Mouse (Mus musculus): Measurements from ENCODE around the gene Isg20l2.
"Not testable (repeated sequence)": the region's sequence is repeated elsewhere in the genome, so short reads cannot be mapped to it uniquely, and the experiment has no call there.

The Isg20l2 gene

DNA sequence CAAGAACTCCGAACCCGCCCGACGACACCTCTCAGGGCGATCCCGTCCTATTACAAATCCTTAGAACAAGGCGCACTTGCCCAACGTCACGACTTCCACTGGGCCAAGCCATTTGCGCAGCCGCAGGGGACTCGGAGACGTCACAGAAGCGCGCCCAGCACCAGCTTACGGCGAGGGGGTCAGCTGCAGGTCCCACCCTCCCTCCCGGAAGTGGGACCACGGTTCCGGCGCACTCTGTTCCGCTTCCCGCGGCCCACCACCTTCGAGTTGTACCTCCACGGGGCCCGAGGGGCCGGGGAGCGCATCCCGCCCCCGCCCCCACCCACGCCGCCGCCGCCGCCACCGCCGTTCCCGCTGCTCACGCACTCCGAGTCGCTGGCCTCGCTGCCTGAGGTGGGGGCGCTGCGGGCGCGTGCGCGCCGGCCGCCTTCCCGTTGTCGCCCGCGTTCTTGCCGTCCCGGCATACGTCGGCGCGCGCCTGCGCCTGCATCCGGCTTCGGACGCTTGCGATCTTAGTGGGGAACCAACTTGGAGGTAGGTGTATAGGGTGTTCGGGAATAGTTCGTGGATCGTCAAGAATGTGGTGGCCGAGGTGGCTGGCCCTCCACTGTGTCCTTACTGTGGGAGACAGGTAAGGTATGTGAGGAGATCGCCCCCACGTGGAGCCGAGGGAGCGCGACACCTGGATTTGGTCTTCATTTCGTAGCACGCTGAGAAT, at the start of gene Isg20l2, which contains the start of gene Rrnad1:
Gene Isg20l2, plus strand, starts transcription at position 237 of the 718 bp plus-strand sequence.
Gene Rrnad1, minus strand, starts transcription at position 640 of the 718 bp plus-strand sequence.
- peak; percentile 95 for DNase-seq (ENCODE audit: low spot score in 2 of 2)

DNA sequence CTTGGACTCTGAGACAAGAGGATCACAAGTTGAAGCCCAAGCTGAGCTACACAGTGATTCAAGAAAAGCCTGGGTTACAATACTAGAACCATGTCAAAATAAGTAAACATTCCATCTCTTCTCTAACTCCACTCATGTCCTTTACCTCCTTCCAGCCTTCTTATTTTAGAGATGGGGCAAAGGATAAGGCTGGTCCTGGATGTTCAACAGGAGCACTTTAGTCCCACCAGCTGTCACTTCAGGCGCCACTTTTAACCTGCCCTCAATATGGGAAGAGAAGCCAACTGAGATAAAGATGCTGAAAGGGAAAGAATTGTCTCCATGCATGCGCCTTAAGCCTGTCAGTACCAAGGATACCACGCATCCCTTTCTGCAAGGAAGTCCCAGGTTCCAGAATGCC, 45.8 kb upstream of the Isg20l2 start:
- DNase-seq (ENCODE audit: low spot score in 2 of 2) = no peak

DNA sequence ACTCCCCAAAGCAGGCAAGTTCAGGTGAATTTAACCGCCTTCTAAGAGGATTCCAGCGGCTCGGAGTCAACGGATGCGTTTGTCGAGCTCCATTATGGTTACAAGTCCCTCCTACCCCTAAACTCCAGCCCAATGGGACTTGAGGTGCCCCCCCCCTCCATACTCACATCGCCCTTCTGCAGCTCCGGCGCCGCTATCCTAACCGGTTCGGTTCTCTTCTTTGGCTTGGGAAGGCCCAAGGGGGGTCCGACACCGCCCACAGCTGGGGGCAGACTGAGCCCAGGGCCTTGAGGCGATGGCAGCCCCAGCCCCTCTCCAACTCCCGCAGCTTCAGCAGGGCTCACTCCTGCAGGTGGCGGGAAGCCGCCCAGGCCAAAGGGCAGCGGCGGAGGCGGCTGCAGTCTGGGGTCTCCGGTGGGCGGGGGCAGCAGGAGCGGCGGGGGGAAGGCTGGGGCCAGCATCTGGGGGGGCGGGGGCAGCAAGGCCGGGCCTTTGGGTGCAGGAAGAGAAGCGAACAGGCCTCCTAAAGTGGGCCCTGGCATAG, 45.3 kb upstream of the Isg20l2 start:
- peak; percentile 30 to 37 for DNase-seq (ENCODE audit: low spot score in 2 of 2)

DNA sequence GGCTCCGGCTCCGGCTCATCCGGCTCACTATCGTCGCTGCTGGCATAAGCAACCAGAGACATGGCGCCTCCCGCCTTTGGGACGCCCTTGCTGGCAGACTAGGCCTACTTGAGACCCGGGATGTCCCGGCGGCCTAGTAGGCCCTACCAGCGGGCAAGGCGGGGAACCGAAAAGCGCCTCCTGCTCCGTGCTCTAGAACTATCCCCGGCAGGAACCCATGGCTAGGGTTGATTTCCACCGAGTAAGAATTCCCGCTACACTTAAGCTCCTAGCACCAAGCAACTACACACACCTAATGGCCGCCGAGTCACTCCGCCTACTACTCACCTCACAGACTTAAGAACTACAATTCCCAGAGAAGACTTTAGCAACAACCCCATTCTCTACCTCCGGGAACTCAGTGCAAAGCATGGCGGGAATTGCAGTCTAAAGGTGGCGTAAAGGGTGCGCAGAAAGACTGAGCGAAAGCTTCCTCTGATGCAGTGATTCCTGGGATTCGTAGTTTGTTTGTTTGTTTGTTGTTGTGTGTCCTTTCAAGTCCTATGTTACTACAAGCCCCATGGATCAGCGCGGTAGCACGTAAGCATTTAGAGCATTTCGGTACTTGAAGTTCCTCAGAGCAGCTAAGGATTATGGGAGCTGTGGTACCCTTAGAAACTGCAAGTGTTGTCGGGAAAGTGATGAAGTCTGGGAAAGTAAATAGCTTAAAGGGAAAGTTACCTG, 44.7 kb upstream of the Isg20l2 start, which contains the start of gene Prcc:
Gene Prcc, minus strand, starts transcription at position 328 of the 723 bp plus-strand sequence.
- DNase-seq (ENCODE audit: low spot score in 2 of 2) = peak; percentile 85 to 97

DNA sequence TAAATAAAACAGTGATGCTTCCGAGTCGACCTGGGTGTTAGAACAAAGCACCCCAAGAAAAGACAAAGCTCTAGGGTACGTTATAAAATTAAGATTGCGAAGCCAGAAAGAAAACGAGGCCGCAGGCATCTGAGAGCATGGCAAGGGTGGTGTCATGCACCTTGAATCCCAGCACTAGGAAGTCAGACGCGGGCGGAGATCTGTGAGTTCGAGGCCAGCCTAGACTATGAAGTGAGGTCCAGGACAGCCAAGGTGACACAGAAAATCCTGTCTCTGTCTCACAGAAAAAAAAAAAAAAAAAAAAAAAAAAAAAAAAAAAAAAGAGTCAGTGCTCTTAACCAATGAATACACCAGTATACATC, 44.1 kb upstream of the Isg20l2 start:
- DNase-seq (ENCODE audit: low spot score in 2 of 2) = peak; percentile 51 to 59

DNA sequence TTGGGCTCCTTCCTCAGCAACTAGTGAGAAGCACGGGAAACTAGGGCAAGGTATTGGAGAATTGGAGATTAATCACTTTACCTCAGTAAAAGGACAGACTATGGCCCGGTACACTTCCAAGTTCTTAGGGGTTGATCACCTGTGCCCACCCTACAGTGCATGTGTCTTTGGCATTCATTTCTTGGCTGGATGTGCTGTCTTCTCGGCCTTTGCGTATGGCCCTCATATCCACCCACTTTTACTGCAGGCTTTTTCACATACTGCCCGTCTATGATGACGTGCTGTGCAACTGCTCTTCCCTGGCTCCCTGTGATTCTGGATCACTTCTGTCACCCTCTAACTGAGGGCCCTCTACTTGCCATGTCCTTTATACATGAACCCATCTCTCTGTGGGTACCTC, 43.7 kb upstream of the Isg20l2 start:
- DNase-seq (ENCODE audit: low spot score in 2 of 2) = no peak

DNA sequence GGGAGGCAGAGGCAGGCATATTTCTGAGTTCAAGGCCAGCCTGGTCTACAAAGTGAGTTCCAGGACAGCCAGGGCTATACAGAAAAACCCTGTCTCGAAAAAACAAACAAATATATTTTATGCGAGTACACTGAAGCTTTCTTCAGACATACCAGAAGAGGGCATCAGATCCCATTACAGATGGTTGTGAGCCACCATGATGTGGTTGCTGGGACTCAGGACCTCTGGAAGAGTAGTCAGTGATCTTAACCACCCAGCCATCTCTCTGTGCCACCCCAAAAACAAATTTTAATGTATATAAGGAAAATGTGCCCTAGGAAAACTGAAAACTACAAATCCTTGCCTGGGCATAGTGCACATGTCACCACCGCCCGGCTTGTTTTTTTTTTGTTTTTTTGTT, 42.7 kb upstream of the Isg20l2 start:
- not testable (repeated sequence) for DNase-seq (ENCODE audit: low spot score in 2 of 2)

DNA sequence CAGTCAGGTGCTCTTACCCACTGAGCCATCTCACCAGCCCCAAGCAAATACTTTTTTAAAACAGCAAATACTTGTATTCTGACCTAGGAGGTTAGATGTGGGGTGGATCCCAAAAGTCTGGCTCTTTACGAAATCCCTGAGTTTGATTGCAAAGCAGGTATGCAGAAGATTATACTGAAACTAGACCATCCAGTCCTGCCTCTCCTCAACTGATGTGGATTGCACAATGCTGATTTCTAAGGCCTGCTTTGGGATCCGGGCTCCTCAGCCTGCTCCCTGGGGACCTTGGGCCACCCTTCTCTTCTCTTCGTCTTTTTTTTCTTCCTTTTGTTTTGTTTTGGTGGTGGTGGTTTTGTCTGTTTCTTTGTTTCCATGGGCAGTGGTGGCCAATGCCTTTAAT, 38.6 kb upstream of the Isg20l2 start:
- no peak for DNase-seq (ENCODE audit: low spot score in 2 of 2)

DNA sequence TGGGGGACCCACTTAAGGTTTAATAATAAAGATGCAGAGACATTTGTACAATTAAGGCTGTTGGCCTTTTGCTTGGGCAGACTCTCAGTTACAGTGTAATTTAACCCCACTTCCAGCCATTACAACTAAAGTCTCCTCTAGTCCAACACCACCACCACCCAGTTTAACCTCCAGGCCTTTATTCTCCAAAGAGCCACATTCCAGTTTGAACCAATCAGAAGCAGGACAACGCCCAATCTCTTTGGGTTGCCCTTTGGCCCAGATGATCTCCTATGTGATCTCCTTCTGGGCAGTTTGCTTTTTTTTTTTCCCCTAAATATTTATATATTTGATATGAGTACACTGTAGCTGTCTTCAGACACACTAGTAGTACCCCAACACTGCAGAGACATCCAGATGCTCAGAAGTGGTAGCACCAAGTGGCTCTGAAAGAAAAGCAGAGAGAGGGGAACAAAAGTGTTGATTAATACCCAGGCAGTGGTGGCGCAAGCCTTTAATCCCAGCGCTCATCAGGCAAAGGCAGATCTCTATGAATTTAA, 36.7 kb upstream of the Isg20l2 start:
- DNase-seq (ENCODE audit: low spot score in 2 of 2) = no peak

DNA sequence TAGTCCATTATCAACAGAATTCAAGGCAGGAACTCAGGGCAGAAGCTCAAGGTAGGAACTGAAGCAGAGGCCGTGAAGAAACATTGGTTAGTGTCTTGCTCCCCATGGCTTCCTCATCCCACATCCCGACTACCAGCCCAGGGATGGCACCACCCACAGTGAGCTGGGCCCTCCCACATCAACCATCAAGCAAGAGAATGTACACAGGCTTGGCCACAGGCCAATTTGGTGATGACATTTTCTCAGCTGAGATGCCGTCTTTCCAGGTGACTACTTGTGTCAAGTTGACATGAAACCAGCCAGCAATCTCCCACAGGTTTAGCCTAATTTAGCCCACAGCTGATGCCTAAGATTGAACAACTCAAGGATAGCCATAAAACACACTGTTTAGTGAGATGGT, 30.8 kb upstream of the Isg20l2 start:
- no peak for DNase-seq (ENCODE audit: low spot score in 2 of 2)

DNA sequence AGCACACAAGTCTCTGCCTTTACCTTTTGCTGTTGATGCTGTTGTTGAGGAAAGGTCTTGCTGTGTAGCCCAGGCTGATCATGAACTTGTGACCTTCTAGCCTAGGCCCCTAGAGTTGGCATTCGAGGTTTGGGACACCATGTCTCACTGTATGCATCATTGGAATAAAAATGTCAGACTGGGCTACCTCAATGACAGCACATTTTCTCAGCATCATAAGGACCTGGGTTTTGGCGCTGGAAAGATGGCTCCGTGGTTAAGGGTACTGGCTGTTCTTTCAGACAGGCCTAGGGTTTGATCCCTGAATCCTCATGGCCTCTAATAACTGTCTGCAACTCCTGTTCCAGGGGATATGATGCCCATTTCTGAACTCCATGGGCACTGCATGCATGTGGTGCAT, 30.3 kb upstream of the Isg20l2 start:
- DNase-seq (ENCODE audit: low spot score in 2 of 2) = no peak

DNA sequence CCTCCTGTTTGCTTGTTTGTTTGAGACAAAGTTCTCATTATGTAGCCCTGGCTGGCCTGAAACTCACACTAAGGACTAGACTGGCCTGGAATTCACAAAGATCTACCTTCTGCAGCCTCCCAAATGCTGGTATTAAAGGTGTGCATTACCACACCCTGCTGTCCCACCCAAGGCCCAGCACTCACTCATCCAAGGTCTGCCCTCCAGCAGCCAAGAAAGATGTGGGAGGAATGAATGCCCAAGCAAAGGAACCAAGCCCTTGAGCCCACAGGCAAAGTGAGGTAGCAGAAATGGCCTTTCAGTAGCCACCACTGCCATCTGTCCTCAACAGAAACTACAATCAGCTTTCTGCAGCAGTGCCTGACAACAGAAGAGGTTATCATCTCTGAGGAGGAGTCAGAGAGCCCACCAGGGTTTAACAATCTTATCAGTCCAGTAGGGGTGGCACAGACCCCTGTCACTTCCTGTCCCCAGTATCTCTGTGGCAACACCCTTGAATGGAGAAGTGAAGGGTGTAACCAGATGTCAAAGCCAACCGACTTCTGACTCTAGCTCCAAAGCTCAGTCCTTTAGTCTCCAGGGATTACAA, 29.0 kb upstream of the Isg20l2 start:
- DNase-seq (ENCODE audit: low spot score in 2 of 2) = no peak

DNA sequence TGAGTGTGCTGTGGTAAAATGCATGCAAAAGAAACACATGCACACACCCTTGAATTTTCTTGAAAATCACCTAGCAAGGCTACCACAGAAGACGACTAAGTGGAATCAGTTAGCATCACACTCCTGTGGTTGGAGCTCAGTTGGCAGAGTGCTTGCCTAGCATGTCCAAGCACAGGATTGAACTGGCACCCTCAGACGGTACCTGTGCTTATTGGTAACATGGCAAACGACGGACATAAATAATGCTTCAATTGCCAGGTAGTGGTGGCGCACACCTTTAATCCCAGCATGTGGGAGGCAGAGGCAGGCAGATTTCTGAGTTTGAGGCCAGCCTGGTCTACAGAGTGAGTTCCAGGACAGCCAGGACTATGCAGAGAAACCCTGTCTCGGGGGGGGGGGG, 28.2 kb upstream of the Isg20l2 start:
- DNase-seq (ENCODE audit: low spot score in 2 of 2) = not testable (repeated sequence)

DNA sequence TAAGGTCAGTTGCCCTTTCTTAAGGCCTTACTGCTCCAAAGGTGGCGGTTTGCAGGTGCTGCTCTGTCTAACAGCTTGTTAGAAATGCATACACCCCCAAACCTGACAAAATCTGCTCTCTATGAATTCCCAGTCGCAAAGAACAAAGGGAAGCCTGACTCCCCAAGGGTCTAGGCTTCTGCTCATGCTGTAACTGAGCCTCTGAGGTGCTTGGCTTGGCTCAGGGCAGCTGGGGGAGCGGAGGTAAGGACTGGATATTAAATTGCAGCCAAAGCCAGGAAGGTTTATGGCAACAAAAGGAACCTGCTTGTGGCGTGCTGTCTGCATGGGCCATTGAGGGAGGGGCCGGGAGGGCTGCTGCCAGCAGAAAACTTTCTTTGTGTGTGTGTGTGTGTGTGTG, 26.3 kb upstream of the Isg20l2 start:
- no peak for DNase-seq (ENCODE audit: low spot score in 2 of 2)

DNA sequence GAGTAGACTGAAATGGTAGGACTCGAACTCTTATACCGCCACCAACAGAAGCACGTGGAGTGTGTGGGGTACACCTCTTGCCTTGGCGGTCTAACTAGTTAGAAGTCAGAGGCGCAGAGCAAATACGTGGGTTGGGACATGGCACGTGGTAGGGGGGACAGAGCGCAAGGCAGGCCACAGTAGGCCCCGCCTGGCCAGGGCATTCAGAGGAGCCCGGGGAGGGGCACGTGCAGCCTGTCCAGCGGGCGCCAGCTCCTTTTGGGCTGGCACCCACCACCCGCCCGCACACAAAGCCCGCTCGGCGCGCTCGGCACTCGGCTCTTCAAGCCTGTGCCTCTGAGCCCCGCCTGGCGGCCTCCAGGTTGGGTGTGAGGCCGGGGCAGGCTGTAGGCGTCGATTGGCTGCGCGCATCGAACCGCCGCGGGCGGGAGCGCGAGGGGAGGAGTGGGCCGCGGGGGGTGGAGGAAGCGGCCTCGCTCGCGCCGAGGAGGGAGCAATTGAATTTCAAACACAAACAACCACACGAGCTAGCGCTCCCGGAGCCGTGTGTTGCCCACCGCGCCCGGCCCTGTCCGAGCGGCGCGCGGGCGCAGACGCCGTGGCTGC, 24.1 kb upstream of the Isg20l2 start, which contains the start of gene Hdgf:
Gene Hdgf, plus strand, starts transcription at position 442 of the 606 bp plus-strand sequence.
- DNase-seq (ENCODE audit: low spot score in 2 of 2) = peak; percentile 88 to 89

DNA sequence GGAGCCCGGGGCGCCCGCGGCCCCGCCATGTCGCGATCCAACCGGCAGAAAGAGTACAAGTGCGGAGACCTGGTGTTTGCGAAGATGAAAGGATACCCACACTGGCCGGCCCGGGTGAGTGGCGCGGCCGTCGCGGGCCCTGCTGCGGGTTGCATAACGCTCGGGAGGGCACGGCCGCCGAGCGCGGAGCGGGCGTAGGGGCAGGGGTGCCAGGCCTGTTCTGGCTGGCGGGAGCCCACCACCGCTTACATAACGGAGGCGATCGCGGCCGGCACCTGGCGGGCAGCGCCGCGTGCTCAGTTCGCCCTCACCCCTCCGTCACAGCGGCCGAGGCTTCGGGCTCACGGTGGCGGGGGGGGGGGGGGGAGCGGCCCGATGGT, 23.5 kb upstream of the Isg20l2 start:
- DNase-seq (ENCODE audit: low spot score in 2 of 2) = peak in 1 of 2 experiments; percentile 53

DNA sequence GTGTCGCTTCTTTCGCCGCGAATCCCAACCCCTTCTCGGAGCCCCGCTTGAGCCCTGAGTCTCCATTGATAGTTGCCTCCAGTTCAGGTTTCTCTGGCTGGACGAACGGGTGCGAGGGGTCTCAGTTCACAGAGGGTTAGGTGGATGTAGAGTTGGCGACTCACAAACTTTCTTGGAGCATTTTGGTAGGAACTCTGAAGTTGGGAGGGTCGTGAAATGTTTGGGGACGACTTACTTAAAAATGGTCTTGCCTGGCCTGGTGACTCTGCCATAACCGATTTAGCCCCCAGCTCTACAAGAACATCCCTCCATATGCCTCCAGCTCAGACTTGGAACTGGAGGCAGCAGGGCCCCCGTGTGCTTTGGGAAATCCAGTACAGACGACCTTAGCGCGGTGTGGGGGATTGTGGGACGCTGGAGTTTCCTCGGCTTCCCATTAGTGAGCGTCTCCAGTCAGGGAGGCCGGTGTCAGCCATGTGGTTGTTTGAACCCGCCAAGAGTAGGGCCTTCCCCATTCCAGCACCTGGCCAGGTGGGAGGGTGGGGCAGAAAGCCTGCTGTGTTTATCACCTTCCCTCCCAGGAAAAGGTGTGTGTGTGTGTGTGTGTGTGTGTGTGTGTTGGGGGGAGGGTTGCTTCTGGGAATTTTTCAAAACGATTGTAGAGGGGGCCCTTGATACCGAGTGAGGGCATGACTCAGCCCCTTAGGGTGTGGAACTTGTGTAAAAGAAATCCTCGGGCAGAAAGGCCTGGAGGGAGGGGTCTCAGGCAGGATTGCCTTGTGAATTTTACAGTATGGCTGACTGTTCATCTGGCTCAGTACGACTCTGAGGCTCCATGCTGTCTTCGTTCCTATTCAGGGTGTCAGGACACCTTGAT, 22.9 kb upstream of the Isg20l2 start:
- no peak for DNase-seq (ENCODE audit: low spot score in 2 of 2)

DNA sequence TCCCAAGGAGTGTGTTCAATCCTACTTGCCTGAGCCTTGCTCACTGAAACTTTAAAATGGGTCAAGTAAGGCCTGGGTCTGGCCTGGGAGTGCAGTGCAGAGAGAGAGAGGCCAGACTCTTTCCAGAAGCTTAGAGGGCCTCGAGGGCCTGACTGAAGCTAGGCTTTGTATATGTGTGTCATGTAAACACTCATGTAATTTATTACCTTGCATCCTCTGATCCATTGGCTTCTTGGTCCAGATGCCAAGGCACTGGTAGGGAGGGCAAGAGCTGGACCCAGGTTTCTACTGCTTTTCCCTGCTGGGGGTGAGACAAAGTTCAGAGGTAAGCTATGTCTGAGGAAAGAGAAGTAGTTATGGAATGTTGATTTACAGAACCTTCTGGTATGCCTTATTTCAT, 22.2 kb upstream of the Isg20l2 start:
- no peak for DNase-seq (ENCODE audit: low spot score in 2 of 2)

DNA sequence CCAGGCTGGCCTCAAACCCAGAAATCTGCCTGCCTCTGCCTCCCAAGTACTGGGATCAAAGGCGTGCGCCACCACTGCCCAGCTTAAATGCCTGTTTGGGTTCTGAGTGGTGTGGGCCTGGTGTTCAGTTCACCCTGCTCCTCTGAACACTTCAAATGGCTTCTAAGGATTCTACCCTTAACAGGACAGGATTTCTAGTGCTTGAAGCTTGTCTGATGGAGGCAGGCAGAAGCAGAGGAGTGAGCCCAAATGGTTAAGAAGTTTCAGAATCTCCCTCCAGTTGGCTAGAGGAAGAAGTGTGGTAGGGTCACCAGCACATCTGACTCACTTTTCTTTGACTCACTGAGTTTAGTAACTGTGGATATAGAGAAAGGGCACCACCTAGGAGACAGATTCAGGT, 20.7 kb upstream of the Isg20l2 start:
- no peak for DNase-seq (ENCODE audit: low spot score in 2 of 2)

DNA sequence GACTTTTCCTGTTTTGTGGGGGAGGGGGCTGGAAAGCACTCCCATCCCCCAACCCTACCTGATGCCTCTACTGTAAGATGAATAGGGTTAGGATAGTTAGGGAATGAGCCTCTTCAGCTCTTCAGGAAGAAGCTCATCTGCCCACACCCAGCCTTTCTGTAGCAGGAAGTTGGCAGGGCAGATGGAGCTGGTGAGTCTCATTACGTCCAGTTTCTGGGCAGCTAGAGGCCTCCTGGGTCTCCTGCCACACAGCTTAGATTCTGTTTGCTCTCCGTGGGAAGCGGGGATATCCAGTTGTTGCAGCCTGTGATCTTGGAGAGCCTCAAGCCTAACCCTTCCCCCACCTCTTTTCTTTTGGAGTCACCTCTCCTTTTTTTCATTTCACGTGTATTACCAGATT, 20.2 kb upstream of the Isg20l2 start:
- no peak for DNase-seq (ENCODE audit: low spot score in 2 of 2)
